Mouse (Mus musculus) gastrocnemius, adult 18-20 months (tissue): ENCODE data around the gene Gskip. TPM values are rescaled to one million over a fixed set of nuclear protein-coding genes. Genes with fewer than 3 reads are reported as not detected.

Experiments
- DNase-seq: peaks from one replicate; pipeline ENCODE4 v3.0.0; 2021; ENCODE audit warnings: low spot score
- long read RNA-seq, 2 experiments: library from polyadenylated mRNA; stranded (forward); transcript quantifications; one replicate each; pipeline ENCODE4 v2.0.0; 2021
- total RNA-seq, 2 experiments: library from RNA; stranded (reverse); gene quantifications; 2 replicates each; pipeline ENCODE4 v1.2.3; 2021

Gene Gskip
- 1 to 10 TPM; 6.3 to 6.4 TPM for total RNA-seq
- long read RNA-seq, experiment 1, transcript Gskip-201 (3 exons, 2,720 nt) = major isoform, 16 of 19 reads
- long read RNA-seq, experiment 1, partial matches to known transcripts = 0 of 19 reads
- long read RNA-seq, experiment 1, other reads (novel, unspliced or antisense) = 2 of 19 reads
- long read RNA-seq, experiment 2, transcript Gskip-201 (3 exons, 2,720 nt) = major isoform, 11 of 17 reads
- long read RNA-seq, experiment 2, partial matches to known transcripts = 0 of 17 reads
- long read RNA-seq, experiment 2, other reads (novel, unspliced or antisense) = 2 of 17 reads

- peak; percentile 23 for DNase-seq
Observed at GRCm38 (mm10) chr12:105683933-105684901, at the start of gene Gskip. TSS of gene Gskip (plus strand) at chr12:105684829.

- no peak for DNase-seq
Observed at GRCm38 (mm10) chr12:105636551-105636950, 48.1 kb upstream of the Gskip start.

GRCm38 (mm10) chr12:105637554-105637953 lies 47.1 kb upstream of the Gskip start:
- no peak for DNase-seq

- DNase-seq = no peak
Observed at GRCm38 (mm10) chr12:105642770-105643321, 41.8 kb upstream of the Gskip start.

- DNase-seq = no peak
Observed at GRCm38 (mm10) chr12:105655850-105656249, 28.8 kb upstream of the Gskip start.

- DNase-seq = no peak
Observed at GRCm38 (mm10) chr12:105676274-105676673, 8.4 kb upstream of the Gskip start.

GRCm38 (mm10) chr12:105678211-105678610 lies 6.4 kb upstream of the Gskip start:
- no peak for DNase-seq

GRCm38 (mm10) chr12:105678762-105679161 lies 5.9 kb upstream of the Gskip start:
- DNase-seq = no peak

GRCm38 (mm10) chr12:105685001-105685691 lies 517 bp downstream of the Gskip start, which contains the start of gene Atg2b:
TSS of gene Atg2b (minus strand) at chr12:105685211.
- peak; percentile 96 for DNase-seq

GRCm38 (mm10) chr12:105686791-105687190 lies 2.2 kb downstream of the Gskip start:
- DNase-seq = no peak

GRCm38 (mm10) chr12:105687416-105687815 lies 2.8 kb downstream of the Gskip start:
- DNase-seq = no peak

- DNase-seq = no peak
Observed at GRCm38 (mm10) chr12:105688546-105688945, 3.9 kb downstream of the Gskip start.

GRCm38 (mm10) chr12:105689435-105689834 lies 4.8 kb downstream of the Gskip start:
- no peak for DNase-seq

- no peak for DNase-seq
Observed at GRCm38 (mm10) chr12:105694021-105694420, 9.4 kb downstream of the Gskip start.

GRCm38 (mm10) chr12:105695848-105696247 lies 11.2 kb downstream of the Gskip start:
- no peak for DNase-seq

GRCm38 (mm10) chr12:105697104-105697780 lies 12.6 kb downstream of the Gskip start:
- no peak for DNase-seq

GRCm38 (mm10) chr12:105700433-105700832 lies 15.8 kb downstream of the Gskip start:
- DNase-seq = no peak

- peak; percentile 73 for DNase-seq
Observed at GRCm38 (mm10) chr12:105705799-105706487, 21.3 kb downstream of the Gskip start, which contains the start of gene Ak7. TSS of gene Ak7 (plus strand) at chr12:105705976.

- no peak for DNase-seq
Observed at GRCm38 (mm10) chr12:105718616-105719015, 34.0 kb downstream of the Gskip start.

- no peak for DNase-seq
Observed at GRCm38 (mm10) chr12:105720196-105720595, 35.6 kb downstream of the Gskip start.
